Mouse (Mus musculus): Measurements from ENCODE around the gene Tnf.

Tnf gene

GRCm38 (mm10) chr17:35174201-35174977, 27.4 kb downstream of the Tnf start:
- DNase-seq (ENCODE audit: low spot score in 2 of 2): no peak

- no peak for DNase-seq (ENCODE audit: low spot score in 2 of 2)
Observed at GRCm38 (mm10) chr17:35173329-35173728, 28.5 kb downstream of the Tnf start.

- no peak for DNase-seq (ENCODE audit: low spot score in 2 of 2)
Observed at GRCm38 (mm10) chr17:35172445-35173234, 29.2 kb downstream of the Tnf start.

GRCm38 (mm10) chr17:35168541-35169207, 33.1 kb downstream of the Tnf start:
- no peak for DNase-seq (ENCODE audit: low spot score in 2 of 2)

- DNase-seq (ENCODE audit: low spot score in 2 of 2): no peak
Observed at GRCm38 (mm10) chr17:35167794-35168193, 34.0 kb downstream of the Tnf start.

GRCm38 (mm10) chr17:35166352-35167035, 35.3 kb downstream of the Tnf start:
- DNase-seq (ENCODE audit: low spot score in 2 of 2): peak; percentile 59 to 60

GRCm38 (mm10) chr17:35165451-35166155, 36.2 kb downstream of the Tnf start:
- DNase-seq (ENCODE audit: low spot score in 2 of 2): no peak

- peak; percentile 99 for DNase-seq (ENCODE audit: low spot score in 2 of 2)
Observed at GRCm38 (mm10) chr17:35164568-35165450, 37.0 kb downstream of the Tnf start, which contains the start of gene Prrc2a. Prrc2a (minus strand) TSS chr17:35164897.

GRCm38 (mm10) chr17:35164218-35164567, 37.6 kb downstream of the Tnf start:
- peak in 1 of 2 experiments; percentile 55 for DNase-seq (ENCODE audit: low spot score in 2 of 2)

- no peak for DNase-seq (ENCODE audit: low spot score in 2 of 2)
Observed at GRCm38 (mm10) chr17:35163326-35164081, 38.3 kb downstream of the Tnf start.

GRCm38 (mm10) chr17:35162730-35163129, 39.1 kb downstream of the Tnf start:
- DNase-seq (ENCODE audit: low spot score in 2 of 2): peak in 1 of 2 experiments; percentile 52

GRCm38 (mm10) chr17:35162121-35162520, 39.7 kb downstream of the Tnf start:
- no peak for DNase-seq (ENCODE audit: low spot score in 2 of 2)

GRCm38 (mm10) chr17:35161421-35161820, 40.4 kb downstream of the Tnf start:
- DNase-seq (ENCODE audit: low spot score in 2 of 2): no peak

- DNase-seq (ENCODE audit: low spot score in 2 of 2): no peak
Observed at GRCm38 (mm10) chr17:35159638-35160037, 42.2 kb downstream of the Tnf start.

GRCm38 (mm10) chr17:35158850-35159593, 42.8 kb downstream of the Tnf start:
- DNase-seq (ENCODE audit: low spot score in 2 of 2): no peak

GRCm38 (mm10) chr17:35157661-35158175, 44.1 kb downstream of the Tnf start:
- no peak for DNase-seq (ENCODE audit: low spot score in 2 of 2)

- DNase-seq (ENCODE audit: low spot score in 2 of 2): no peak
Observed at GRCm38 (mm10) chr17:35157254-35157653, 44.6 kb downstream of the Tnf start.

GRCm38 (mm10) chr17:35156461-35157200, 45.2 kb downstream of the Tnf start:
- DNase-seq (ENCODE audit: low spot score in 2 of 2): no peak
